Mouse (Mus musculus): ENCODE data around the gene Sec61b.

Gene Sec61b

DNA sequence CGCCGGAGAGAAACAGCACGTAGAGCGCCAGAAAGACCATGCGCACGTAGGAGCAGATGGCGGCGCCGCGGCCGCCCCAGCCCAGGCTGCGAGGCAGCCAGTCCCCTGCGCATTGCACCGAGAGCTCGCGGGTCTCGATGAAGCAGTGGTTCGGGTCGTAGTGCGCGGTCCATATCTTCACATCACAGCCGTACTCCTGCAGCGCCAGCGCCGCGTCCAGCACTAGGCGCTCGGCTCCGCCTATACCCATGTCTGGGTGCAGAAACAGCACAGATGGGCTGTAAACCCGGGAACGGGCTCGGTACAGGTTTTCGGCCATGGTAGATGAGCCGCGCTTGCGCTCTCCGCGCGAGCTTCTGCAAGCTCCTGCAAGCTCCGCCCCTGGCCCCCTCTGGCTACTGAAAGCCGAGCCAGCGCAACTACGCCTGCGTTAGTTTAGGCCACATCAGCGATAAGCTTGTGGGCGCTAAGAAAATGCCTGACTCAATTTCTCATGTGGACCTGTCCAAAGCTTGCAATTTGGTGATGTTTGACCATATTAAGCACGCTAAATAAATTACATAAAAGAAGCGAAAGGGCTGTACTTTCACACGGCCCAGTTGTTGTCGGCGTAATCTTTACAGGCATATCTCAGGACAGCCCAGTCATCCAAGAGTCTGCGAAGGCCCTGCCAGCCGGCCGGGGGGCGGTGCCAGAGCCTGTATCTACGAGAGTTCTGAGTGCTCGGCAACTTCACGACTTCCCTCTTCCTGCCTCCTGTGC is at the start of gene Sec61b, which contains the start of gene Alg2:
Gene Sec61b (plus strand): TSS at position 691 of the 762 bp plus-strand sequence.
Gene Alg2 (minus strand): TSS at position 366 of the 762 bp plus-strand sequence.
- in situ Hi-C loops (cut with MboI; ENCODE audit: low sequenced_read_pairs), result no loop called here

DNA sequence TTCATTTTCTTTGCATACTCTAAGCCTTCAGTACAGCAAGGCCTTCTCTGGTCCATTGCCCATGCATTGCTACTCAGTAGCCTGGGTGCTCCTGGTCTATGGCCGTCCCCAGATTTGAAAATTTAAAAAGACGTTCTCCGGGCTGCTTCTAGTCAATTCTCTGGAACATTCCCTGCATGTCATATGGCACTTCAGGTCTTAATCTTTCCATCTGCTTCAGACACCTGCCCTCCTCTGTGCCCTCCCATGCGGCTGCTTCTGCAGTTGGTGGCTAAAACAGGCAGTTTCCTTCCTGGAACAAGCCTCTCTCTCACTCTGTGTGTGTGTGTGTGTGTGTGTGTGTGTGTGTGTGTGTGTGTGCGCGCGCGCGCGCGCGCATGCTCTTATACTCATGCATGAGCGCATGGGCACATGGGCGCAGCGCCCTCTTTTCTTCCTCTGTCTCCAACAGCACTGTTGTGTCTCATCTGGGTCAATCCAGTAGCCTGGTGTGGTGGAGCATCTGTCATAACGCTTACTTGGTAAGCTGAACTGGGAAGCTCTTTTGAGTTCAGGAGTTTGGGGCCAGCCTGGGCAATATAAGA is 49.1 kb upstream of the Sec61b start:
- in situ Hi-C loops (cut with MboI; ENCODE audit: low sequenced_read_pairs), result loop anchor here (25.0 kb wide), 1 partner anchor 162 kb away; no protein-coding TSS in a partner anchor

DNA sequence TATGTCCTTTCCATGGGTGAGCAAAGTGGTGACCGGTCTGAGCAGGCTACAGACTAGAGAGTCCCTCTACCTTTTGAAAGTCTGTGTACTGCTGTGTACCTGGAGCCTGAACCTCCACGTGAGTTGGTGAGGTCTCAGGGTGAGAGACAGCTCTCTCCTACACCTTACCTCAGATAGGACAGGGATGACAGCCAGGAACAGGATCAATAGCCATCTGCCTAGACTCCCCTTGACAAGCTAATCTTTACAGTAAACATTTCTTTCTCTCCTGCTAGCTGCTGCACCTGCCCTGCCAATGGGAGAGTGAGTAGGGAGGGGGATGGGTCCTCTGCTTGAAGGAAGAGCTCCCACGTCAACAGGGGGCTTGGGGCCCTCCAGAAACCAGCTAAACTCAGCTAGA is 46.9 kb upstream of the Sec61b start:
- in situ Hi-C loops (cut with MboI; ENCODE audit: low sequenced_read_pairs), result loop anchor here (25.0 kb wide), 1 partner anchor 160 kb away; no protein-coding TSS in a partner anchor

DNA sequence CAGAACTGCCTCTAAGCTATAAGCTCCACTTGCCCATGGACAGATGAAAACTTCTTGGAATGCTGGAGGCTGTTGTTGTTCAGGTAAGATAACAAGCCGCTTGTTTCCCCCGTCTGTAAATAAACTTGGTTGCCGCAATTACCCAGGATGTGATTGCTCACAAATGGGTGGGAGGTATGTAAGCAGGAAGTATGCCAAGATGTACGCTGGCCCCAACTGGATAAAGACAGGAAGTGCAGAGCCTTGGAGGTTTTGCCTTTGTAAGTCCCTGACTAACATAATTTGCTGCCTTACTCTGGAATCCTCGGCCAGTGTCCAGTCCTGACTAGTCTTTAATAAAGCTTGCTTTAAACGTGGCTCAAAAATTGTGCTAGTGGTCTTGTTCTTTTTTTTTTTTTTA is 43.9 kb upstream of the Sec61b start:
- in situ Hi-C loops (cut with MboI; ENCODE audit: low sequenced_read_pairs), result loop anchor here (25.0 kb wide), 1 partner anchor 157 kb away; no protein-coding TSS in a partner anchor

DNA sequence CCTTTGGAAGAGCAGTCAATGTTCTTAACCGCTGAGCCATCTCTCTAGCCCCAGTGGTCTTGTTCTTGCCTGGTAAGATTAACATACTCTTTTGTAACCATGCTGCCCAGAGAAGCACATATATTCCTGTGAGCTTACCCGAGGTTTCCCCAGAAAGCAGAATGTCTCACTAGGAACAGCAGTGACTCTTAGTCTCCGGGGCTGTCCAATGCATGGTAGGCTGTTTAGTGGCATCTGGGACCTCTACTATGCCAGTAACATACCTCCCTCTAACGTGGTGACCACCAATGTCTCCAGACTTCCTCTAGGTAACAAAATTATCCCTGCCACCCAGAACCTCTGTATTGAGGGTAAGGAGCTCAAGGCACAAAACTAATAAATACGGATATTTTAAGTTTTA is 43.4 kb upstream of the Sec61b start:
- in situ Hi-C loops (cut with MboI; ENCODE audit: low sequenced_read_pairs), result loop anchor here (25.0 kb wide), 1 partner anchor 156 kb away; no protein-coding TSS in a partner anchor

DNA sequence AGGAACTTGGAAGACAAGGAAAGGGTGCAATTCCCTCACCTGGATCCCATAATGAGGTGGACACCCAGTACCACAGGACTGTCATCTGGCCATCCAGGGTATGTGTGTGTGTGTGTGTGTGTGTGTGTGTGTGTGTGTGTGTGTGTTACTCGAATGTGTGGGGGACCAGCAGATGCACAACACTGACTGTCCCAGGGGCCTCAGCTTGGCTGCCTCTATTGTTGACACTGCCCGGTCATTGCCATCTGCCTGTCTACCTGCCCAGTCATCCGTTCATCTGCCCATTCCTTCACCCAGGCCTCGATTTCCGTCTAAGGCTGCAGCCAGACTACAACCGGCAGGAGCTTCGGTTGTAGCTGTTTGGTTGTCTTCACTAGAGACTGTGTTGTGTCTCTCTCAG is 41.7 kb upstream of the Sec61b start:
- in situ Hi-C loops (cut with MboI; ENCODE audit: low sequenced_read_pairs), result loop anchor here (25.0 kb wide), 1 partner anchor 155 kb away; no protein-coding TSS in a partner anchor

DNA sequence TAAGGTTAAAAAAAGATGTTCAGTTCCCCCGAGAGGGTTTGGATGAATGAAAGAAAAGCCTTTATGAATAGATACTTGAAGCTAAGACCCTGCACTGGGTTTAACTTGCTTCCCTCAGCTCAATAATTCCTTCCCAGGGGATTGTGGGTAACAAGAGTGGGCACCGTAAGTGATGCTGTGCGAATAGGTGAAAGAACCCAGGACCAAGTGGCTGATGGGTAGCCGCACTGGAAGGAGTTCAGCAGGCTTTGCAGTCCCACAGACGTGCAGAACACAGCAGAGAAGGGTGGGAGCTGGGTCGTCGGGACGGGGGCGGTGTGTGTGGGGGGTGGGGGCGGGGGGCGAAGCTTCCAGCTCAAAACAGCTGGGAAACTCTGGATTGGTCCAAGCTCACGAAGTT is 39.3 kb upstream of the Sec61b start:
- in situ Hi-C loops (cut with MboI; ENCODE audit: low sequenced_read_pairs), result loop anchor here (25.0 kb wide), 1 partner anchor 152 kb away; no protein-coding TSS in a partner anchor

DNA sequence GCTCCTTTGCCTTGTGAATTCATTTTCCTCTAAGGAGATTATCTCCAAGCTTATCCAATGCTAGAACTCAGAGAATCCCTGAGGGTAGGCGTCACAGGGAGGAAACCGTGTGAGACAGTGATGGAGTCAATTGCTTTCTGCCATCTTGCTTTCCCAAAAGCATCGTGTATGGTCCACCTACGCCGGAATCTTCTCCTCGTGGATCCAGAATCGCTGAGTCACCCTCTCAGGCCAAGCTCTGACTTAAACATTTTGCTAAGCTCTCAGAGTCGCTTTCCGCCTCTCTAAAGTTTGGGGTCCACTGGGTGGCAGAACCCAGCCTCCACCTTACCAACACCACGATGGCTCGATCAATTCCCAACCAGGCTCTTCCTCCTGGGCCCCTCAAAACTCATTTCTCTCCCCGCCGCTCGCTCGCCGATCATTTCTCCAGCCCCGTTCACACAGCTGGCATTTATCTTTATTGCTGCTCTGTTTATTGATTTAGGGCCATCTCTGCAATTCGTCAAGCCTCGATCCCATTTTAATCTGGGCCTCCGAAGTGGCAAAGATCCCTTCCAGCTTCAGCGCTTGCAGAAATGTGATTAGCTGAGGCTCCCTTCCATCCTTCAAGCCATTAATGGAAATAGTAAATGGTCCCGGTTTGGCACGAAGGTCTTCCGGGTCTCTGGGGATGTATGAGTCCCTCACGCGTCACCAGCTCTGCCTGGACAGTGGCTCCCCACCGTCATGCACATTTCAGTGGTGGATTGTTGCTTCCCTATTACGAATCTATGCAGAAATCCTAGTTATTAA is 38.7 kb upstream of the Sec61b start:
- in situ Hi-C loops (cut with MboI; ENCODE audit: low sequenced_read_pairs), result loop anchor here (25.0 kb wide), 1 partner anchor 152 kb away; no protein-coding TSS in a partner anchor

DNA sequence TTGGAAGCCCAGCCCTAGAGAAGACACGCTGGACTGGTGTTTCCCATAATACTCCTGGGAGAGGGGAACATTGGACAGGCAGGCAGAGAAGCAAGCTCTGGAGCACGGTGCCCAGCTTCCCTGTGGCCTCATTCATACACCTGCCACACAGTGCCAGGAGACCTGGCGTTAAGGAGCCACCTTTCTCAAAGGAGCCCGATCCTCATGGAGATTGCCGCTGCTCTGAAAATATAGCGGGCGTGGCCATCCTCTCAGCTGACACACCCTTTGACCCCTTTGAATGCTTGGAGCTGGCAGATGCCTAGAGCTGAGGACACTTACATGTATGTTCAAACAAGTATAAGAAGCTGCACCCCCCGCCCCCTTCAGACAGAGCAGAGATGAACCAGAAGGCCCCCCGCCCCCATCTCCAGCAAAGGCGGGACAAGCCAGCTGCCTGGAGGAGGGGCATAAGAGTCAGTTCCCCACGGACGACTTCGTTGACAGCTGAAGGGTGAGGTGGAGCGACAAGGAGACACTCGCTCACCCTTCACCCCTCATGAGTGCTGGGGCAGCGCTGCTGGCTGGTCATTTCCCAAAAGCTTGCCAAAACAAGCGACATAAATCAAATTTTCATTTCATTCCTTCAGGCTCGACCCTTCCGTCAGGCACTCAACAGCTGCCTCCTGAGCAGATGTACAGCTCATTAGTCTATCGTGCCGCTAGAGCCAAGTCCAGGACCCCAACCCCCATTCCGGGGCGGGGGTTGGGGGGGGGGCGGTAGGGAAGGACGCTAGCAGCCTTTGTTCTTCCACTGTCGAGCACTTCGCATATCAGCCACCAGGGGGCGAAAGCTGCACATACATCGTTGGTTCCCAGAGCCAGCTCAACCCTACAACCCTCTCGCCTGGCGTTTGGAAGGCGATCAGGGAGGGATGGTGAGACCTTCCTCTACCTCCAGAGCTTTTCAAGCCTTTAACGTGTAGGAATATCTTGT is 36.8 kb upstream of the Sec61b start:
- in situ Hi-C loops (cut with MboI; ENCODE audit: low sequenced_read_pairs), result loop anchor here (25.0 kb wide), 1 partner anchor 150 kb away; no protein-coding TSS in a partner anchor

DNA sequence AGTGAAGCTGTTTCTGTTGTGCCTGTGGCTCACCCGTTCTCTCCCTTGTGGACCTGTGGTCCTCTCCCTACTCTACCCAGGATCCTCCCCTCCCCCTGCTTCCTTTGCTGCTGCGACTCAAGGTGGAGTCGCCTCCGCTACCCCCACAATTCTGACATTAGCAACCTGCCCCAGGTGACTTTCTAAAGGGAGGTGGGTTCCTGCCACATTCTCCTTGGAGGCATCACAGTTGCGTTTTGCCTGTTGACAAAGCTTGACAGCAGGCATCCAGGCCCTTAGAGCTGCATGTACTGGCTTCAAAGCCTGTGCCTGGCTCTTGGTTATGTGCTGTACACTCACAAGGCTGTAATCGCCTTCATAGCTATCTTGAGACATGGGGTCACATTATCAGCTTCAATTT is 35.5 kb upstream of the Sec61b start:
- in situ Hi-C loops (cut with MboI; ENCODE audit: low sequenced_read_pairs), result loop anchor here (25.0 kb wide), 1 partner anchor 148 kb away; no protein-coding TSS in a partner anchor

DNA sequence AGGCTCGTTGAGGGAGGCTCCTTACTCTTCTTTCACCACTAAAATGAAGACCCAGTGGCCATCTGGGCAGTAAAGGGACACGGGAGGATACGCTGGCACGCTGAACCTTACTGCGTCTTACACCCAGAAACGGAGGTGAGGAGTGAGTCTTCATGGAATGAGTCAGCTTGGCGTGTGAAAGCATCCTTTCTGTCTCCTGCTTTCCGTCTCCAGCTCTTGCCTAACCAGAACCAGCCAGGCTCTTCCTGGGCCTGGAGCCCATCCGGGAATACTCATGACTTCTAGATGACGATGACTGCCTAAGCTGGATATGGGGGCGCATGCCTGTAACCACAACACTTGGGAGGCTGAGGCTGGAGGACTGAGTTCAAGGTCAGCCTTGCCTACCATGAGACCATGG is 33.5 kb upstream of the Sec61b start:
- in situ Hi-C loops (cut with MboI; ENCODE audit: low sequenced_read_pairs), result loop anchor here (25.0 kb wide), 1 partner anchor 146 kb away; no protein-coding TSS in a partner anchor

DNA sequence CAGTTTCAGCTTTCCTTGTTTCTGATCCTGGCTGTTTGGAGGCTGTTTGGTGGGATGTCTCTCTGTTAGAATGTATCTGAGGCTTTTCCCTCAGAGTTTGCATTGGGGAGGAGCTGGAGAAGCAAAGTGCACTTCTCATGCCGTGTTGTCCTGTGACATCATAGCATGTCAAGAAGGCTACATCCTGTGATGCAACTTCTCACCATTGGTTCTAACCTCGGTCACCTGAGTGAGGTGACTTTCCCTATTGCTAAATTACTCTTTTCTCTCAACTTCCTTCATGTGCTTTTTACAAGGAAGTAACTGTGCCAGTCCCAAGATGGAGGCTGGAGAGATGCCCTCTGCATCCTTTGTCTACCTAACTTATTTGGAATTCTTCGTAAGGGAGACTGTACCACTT is 25.9 kb upstream of the Sec61b start:
- in situ Hi-C loops (cut with MboI; ENCODE audit: low sequenced_read_pairs), result loop anchor here (25.0 kb wide), 1 partner anchor 139 kb away; no protein-coding TSS in a partner anchor

DNA sequence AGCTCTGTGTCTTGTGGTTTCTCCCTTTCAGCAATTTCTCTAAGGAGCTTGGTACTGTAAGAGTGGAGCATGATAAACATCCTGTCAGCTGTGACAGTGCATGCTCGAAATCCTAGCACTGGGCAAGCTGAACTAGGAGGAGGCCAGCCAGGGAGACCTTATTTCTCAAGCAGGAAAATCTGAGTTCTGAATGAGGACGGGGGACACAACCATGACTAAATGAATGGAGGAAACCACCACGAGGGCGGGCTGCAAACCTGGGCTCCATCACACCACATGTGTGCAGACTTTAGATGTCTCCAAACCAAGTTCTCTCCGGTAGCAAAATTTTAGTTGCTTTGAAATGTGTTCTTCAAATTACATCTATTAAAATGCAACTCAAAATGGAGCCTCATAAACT is 25.3 kb upstream of the Sec61b start:
- in situ Hi-C loops (cut with MboI; ENCODE audit: low sequenced_read_pairs), result loop anchor here (25.0 kb wide), 1 partner anchor 138 kb away; no protein-coding TSS in a partner anchor

DNA sequence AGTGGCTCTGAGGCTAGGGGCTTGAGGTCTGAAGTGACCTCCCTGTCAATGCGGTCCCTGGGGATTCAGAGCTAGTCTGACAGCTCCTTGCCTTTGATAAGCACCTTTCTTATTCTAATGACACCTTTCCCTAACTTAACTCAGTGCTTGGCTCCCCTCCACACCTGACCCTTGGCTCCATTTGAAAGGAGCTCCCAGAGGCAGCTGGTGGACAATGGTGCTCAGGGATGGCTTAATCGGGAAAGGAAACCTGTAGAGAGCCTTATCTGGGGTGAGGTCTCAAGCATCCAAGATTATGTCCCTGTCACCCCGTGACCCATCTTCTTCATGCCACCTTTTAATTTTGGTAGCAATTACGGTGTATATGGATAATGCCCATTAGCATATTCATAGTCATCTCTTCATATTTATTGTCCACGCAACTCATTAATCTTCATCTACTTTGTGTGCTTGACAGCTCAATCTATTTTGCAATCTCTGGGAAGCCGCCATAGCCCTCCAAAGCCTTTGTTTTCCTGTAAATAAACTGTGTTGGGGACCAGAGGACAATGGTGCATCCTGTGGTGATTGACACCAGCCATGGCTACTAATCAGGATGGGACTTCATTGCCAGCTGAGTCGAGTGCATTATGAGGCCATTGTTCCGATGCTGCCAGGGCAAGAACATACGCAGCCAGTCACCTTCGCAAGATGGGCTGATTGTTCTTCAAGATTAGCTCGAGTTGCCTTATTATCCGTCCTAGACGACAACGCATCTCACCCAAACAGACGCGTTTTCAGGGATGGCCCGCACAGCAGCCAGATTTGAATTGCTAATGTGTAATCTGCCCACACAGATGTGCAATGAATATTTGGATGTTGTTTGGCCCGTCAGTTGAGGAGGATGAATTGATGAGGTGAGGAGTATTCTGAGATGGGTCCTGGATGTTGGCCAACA is 24.6 kb upstream of the Sec61b start:
- in situ Hi-C loops (cut with MboI; ENCODE audit: low sequenced_read_pairs), result loop anchor here (25.0 kb wide), 1 partner anchor 137 kb away; no protein-coding TSS in a partner anchor

DNA sequence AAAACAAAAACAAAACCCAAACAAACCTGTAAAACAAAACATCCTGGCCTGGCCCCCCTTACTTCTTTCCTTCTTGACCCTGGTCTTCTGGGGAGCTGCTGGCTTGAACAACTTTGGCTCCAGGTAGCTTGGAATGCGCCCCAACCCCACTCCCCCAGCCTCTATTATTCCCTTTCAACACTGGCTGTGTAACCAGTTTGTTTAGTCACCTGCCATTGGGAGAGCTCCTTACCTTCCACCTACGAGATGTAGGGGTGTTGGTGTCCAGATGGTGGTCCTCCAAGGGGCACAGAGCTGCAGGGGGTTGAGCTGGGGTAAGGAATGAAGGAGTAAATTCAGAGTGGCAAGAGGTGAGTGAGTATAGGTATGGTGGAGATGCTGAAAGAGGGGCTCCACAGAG is 7.3 kb upstream of the Sec61b start:
- in situ Hi-C loops (cut with MboI; ENCODE audit: low sequenced_read_pairs), result no loop called here

DNA sequence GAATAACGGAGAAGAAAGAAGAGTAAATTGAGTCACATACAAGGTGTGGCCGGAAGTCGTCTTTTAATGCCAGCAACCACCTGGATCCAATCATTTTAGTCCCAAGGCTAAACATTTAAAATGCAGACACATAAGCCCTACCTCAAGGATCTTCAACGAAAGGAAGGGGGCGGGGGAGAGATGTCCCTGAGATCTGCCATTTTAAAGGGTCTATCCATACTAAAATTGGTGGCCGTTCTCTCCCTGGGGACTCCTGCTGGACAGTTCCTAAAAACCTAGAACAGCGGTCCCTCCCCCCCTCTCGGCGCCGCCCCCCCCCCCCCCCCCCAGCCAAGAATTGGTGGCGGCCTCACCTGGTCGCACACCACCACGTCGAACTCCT is 881 bp upstream of the Sec61b start:
- in situ Hi-C loops (cut with MboI; ENCODE audit: low sequenced_read_pairs), result no loop called here

DNA sequence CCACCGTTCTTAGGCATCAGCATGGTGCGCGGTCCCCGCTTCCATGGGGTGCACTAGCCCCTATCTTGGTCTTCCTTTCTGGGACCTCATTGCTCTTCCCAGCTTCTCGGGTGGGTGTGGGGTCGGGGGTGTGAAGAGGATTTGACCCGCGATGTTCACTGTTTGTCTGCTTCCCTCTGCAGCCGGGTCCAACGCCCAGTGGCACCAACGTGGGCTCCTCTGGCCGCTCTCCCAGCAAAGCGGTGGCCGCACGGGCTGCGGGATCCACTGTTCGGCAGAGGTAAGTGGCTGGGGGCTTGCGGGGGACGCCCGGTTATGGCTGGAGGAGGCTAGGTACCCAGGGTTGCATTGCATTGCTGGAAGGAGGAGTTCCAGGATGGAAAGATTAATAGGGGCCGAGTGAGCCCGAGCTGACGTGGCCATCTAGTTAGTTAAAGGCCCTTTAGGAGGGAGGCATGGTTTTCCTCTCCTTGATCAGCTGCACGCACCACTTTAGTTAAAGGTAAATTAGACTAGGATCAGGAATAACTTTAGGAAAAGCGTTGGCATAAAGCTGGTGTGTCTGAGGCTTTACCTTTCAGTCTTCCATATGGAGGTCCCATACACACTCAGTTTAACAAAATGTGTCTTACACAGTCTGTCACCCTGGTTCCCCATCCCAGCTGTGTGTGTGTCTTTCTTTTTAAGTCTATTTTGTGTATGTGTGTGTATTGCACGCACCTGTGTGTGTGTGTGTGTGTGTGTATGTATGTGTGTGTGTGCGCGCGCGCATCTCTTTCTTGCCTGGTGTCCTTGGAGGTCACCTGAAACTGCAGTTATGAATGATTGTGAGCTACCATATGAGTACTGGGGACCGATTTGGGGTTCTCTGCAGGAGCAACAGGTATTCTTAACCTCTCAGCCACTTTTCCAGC is 529 bp downstream of the Sec61b start:
- in situ Hi-C loops (cut with MboI; ENCODE audit: low sequenced_read_pairs), result no loop called here

DNA sequence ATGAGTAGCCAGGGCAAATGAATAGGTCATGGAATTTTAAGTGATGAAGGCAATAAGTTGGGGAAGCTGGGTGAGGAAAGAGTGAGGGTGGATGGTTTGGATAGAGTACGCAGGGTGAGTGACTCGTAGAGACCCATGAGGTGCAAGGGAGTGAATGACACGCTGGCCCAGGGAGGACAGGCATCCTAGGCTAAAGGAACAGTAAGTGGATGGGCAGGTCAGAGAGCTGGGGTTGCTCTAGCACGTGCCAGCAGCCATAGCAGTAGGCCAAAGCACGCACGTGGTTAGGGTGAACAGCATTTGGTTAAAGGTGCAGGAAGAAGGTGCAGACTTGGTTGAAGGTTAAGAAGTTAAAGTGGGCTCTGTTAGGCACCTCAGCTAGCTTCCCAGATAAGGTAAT is 3.1 kb downstream of the Sec61b start:
- in situ Hi-C loops (cut with MboI; ENCODE audit: low sequenced_read_pairs), result no loop called here

All from CH12F3 (cell line).